Mouse (Mus musculus): ENCODE results near the gene Skp2. TPM values are rescaled to one million over a fixed set of nuclear protein-coding genes. Genes with fewer than 3 reads are reported as not detected.

The Skp2 gene
- polyA plus RNA-seq, 1 experiment, result 22.1 TPM

DNA sequence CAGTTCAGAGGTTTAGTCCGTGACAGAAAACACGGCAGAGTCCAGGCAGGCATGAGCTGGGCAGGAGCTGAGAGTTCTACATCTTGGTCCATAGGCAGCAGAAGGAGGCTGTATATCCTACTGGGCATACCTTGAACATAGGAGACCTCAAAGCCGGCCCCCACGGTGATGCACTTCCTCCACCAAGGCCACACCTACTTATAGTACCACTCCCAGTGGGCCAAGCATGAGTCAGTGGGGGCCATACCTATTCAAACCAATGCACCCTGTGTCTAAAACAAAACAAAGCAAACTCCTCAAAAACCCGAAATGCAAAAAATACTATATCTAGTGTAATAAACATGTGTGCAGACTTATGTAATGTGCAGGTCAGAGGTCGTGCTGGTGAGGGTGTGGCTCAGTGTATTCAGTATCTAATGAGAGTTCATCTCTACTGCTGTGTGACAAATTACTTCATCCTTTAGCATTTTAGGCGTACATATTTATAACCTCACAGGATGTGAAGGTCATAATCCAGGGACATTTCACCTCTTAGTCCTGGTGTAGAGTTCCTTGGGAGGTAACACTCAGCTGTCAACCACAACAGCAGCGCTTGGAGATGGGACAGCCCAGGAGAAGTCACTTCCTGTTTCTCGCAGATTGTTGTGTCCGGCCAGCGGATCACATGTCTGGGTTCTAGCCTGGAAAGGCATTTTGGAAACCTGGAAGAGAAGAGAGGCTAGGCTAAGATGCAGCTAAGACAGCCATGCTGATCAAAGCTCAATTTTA is 61.4 kb downstream of the Skp2 start:
- TF ChIP-seq POLR2A (IDR thresholded peaks at IDR 0.05; ENCODE audit: low read depth, low read length), result no peak
- TF ChIP-seq CTCF (IDR thresholded peaks at IDR 0.05; ENCODE audit: borderline replicate concordance, insufficient read depth, low read length), result no peak
- Histone ChIP-seq H3K4me3 (ENCODE audit: insufficient read depth, low read length) (no peak overlapping the region), H3K27ac (ENCODE audit: insufficient read depth, low read length) (no peak overlapping the region), H3K4me1 (ENCODE audit: control insufficient read depth, insufficient read depth, low read length) (no peaks in the 10 kb centered on the region)

- H3K4me1 ChIP-seq (ENCODE audit: control insufficient read depth, insufficient read depth, low read length), result 0 out of 2 replicates have a peak, but pooled peaks cover 2% of the 10 kb centered on the region
- H3K4me3 ChIP-seq (ENCODE audit: insufficient read depth, low read length), result no peak overlapping the region
- H3K27ac ChIP-seq (ENCODE audit: insufficient read depth, low read length), result no peak overlapping the region
- TF ChIP-seq CTCF (IDR thresholded peaks at IDR 0.05; ENCODE audit: borderline replicate concordance, insufficient read depth, low read length), result no peak
- no peak for TF ChIP-seq POLR2A (IDR thresholded peaks at IDR 0.05; ENCODE audit: low read depth, low read length)
These were observed 64.6 kb downstream of the Skp2 start for GRCm38 (mm10) chr15:9090662-9091061.

DNA sequence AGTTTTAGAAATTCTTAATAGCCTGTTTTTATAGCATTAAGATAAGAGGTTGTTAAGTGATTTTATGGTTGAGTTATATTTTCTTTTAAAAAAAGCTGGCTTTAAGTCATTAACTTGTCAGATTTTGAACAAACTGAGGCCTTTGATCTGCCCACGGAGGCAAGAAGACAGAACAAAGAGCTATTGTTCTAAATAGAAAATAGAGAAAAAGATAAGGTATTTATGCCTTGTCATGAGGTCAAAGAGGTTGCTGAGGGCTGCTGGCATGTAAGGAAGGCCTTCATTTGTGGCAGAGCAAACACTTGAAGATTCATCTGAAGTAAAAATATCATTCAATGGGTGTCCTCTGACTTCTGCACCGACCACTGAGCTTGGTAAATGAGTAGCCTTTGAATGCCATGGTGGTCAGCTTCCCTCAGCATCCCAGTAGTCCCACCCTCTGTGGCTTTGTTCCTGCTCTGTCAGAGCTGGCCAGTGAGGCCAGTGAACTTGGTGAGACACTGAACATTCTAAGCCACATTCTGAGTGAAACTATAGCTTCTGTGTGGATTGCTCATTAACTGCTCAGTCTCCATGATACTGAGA is 66.0 kb downstream of the Skp2 start:
- Histone ChIP-seq H3K4me1 (ENCODE audit: control insufficient read depth, insufficient read depth, low read length) (0 out of 2 replicates have a peak, but pooled peaks cover 2% of the 10 kb centered on the region), H3K27ac (ENCODE audit: insufficient read depth, low read length) (no peak overlapping the region), H3K4me3 (ENCODE audit: insufficient read depth, low read length) (no peak overlapping the region)
- TF ChIP-seq POLR2A (IDR thresholded peaks at IDR 0.05; ENCODE audit: low read depth, low read length) (no peak), CTCF (IDR thresholded peaks at IDR 0.05; ENCODE audit: borderline replicate concordance, insufficient read depth, low read length) (no peak)

- TF ChIP-seq POLR2A (IDR thresholded peaks at IDR 0.05; ENCODE audit: low read depth, low read length) (no peak), CTCF (IDR thresholded peaks at IDR 0.05; ENCODE audit: borderline replicate concordance, insufficient read depth, low read length) (no peak)
- Histone ChIP-seq H3K4me3 (ENCODE audit: insufficient read depth, low read length) (no peak overlapping the region), H3K27ac (ENCODE audit: insufficient read depth, low read length) (no peak overlapping the region), H3K4me1 (ENCODE audit: control insufficient read depth, insufficient read depth, low read length) (0 out of 2 replicates have a peak, but pooled peaks cover 2% of the 10 kb centered on the region)
These were observed 66.5 kb downstream of the Skp2 start for GRCm38 (mm10) chr15:9088683-9089072.

GRCm38 (mm10) chr15:9087895-9088682 is 67.1 kb downstream of the Skp2 start:
- Histone ChIP-seq H3K27ac (ENCODE audit: insufficient read depth, low read length) (no peak overlapping the region), H3K4me3 (ENCODE audit: insufficient read depth, low read length) (no peak overlapping the region), H3K4me1 (ENCODE audit: control insufficient read depth, insufficient read depth, low read length) (0 out of 2 replicates have a peak, but pooled peaks cover 2% of the 10 kb centered on the region)
- TF ChIP-seq CTCF (IDR thresholded peaks at IDR 0.05; ENCODE audit: borderline replicate concordance, insufficient read depth, low read length) (no peak), POLR2A (IDR thresholded peaks at IDR 0.05; ENCODE audit: low read depth, low read length) (no peak)

- no peak for TF ChIP-seq CTCF (IDR thresholded peaks at IDR 0.05; ENCODE audit: borderline replicate concordance, insufficient read depth, low read length)
- TF ChIP-seq POLR2A (IDR thresholded peaks at IDR 0.05; ENCODE audit: low read depth, low read length), result no peak
- Histone ChIP-seq H3K4me1 (ENCODE audit: control insufficient read depth, insufficient read depth, low read length) (0 out of 2 replicates have a peak, but pooled peaks cover 2% of the 10 kb centered on the region), H3K27ac (ENCODE audit: insufficient read depth, low read length) (no peak overlapping the region), H3K4me3 (ENCODE audit: insufficient read depth, low read length) (no peak overlapping the region)
These were observed 67.8 kb downstream of the Skp2 start for GRCm38 (mm10) chr15:9087421-9087820.

GRCm38 (mm10) chr15:9086813-9087212 is 68.4 kb downstream of the Skp2 start:
- 0 out of 2 replicates have a peak, but pooled peaks cover 2% of the 10 kb centered on the region for H3K4me1 ChIP-seq (ENCODE audit: control insufficient read depth, insufficient read depth, low read length)
- TF ChIP-seq POLR2A (IDR thresholded peaks at IDR 0.05; ENCODE audit: low read depth, low read length) (no peak), CTCF (IDR thresholded peaks at IDR 0.05; ENCODE audit: borderline replicate concordance, insufficient read depth, low read length) (no peak)
- no peak overlapping the region for H3K4me3 ChIP-seq (ENCODE audit: insufficient read depth, low read length)
- H3K27ac ChIP-seq (ENCODE audit: insufficient read depth, low read length), result no peak overlapping the region

DNA sequence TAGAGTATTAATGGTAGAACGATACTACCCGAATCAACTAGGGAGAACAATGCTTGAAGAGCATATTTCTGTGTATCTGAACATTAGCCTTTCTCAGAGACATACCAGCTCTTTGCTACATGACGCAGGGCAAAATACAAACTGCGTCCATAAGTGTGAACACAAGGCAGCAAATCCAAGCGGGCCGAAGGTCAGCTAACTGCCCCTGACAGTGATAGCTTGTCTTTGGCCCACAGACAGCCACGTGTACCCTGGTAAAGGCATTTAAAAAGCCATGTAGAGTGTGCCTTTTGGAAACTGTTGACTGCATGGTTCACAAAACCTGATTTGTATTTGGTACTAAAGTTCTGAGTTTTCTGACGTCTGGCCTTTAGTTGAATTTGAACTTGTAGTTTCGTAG is 72.5 kb downstream of the Skp2 start:
- Histone ChIP-seq H3K4me3 (ENCODE audit: insufficient read depth, low read length) (no peak overlapping the region), H3K4me1 (ENCODE audit: control insufficient read depth, insufficient read depth, low read length) (0 out of 2 replicates have a peak, but pooled peaks cover 2% of the 10 kb centered on the region), H3K27ac (ENCODE audit: insufficient read depth, low read length) (no peak overlapping the region)
- TF ChIP-seq CTCF (IDR thresholded peaks at IDR 0.05; ENCODE audit: borderline replicate concordance, insufficient read depth, low read length) (no peak), POLR2A (IDR thresholded peaks at IDR 0.05; ENCODE audit: low read depth, low read length) (no peak)

DNA sequence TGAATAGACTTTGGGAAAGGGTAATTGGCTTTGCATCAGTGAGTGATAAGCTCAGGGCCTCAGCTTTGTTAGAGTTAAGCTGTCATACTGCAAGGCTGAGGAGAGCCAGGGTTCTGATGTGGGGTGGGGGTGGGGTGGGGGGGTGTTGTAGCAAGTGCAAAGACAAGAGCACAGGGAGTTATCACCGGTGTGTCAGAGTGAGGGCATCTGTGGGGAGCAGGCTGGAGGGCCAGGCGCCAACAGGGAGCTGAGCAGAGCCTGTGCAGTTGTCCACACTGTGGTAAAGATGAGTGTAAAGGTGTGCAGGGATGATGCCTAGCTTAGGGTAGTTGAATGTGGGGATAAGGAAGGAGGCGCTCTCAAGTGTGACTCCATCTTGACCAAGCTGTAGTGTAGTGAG is 73.9 kb downstream of the Skp2 start:
- Histone ChIP-seq H3K27ac (ENCODE audit: insufficient read depth, low read length) (no peak overlapping the region), H3K4me1 (ENCODE audit: control insufficient read depth, insufficient read depth, low read length) (no peaks in the 10 kb centered on the region), H3K4me3 (ENCODE audit: insufficient read depth, low read length) (no peak overlapping the region)
- no peak for TF ChIP-seq POLR2A (IDR thresholded peaks at IDR 0.05; ENCODE audit: low read depth, low read length)
- TF ChIP-seq CTCF (IDR thresholded peaks at IDR 0.05; ENCODE audit: borderline replicate concordance, insufficient read depth, low read length), result no peak

Measured in embryonic fibroblast, embryonic 13.5 days (primary cell).